Mouse (Mus musculus) testis, adult 2 months (tissue): ENCODE measurements around the gene Ablim1. TPM values are rescaled to one million over a fixed set of nuclear protein-coding genes. Genes with fewer than 3 reads are reported as not detected.

Experiments
- H3K27ac ChIP-seq: fragments of 200-500 bp; 2 replicates; pipeline ENCODE4 v1.5.1; 2012; ENCODE audit warnings: low read depth, low read length; ENCODE audit not compliant: control insufficient read depth, insufficient read depth
- H3K27me3 ChIP-seq: fragments of 200-500 bp; 2 replicates; pipeline ENCODE4 v1.6.1; 2012; ENCODE audit warnings: mild to moderate bottlenecking, low read length, moderate library complexity; ENCODE audit not compliant: control insufficient read depth, insufficient read depth
- H3K36me3 ChIP-seq: fragments of 200-500 bp; 2 replicates; pipeline ENCODE4 v1.6.1; 2012; ENCODE audit warnings: mild to moderate bottlenecking, low read length; ENCODE audit not compliant: control insufficient read depth, insufficient read depth
- H3K4me1 ChIP-seq: fragments of 200-500 bp; 2 replicates; pipeline ENCODE4 v1.6.1; 2012; ENCODE audit warnings: low read length; ENCODE audit not compliant: control insufficient read depth, insufficient read depth
- H3K4me3 ChIP-seq: fragments of 200-500 bp; 2 replicates; pipeline ENCODE4 v1.5.1; 2012; ENCODE audit warnings: low read depth, mild to moderate bottlenecking, low read length, moderate library complexity, mixed read lengths; ENCODE audit not compliant: control insufficient read depth
- CTCF ChIP-seq: fragments of 200-500 bp; IDR thresholded peaks from 2 replicates; pipeline ENCODE4 v1.5.1; 2012; ENCODE audit warnings: low read depth, mild to moderate bottlenecking, inconsistent platforms, low read length, moderate library complexity; ENCODE audit not compliant: control insufficient read depth, insufficient read depth, insufficient replicate concordance
- POLR2A ChIP-seq: fragments of 200-500 bp; IDR thresholded peaks from 2 replicates; pipeline ENCODE4 v1.6.1; 2012; ENCODE audit warnings: low read depth, mild to moderate bottlenecking, inconsistent platforms, low read length, moderate library complexity; ENCODE audit not compliant: control insufficient read depth
- polyA plus RNA-seq: library from polyadenylated mRNA; depleted of rRNA; stranded (reverse); fragments of >200 nt; gene quantifications from 2 replicates; pipeline ENCODE4 v1.2.3, GENCODE M21; 2012

The Ablim1 gene
- polyA plus RNA-seq, 1 experiment: 3.0 TPM

DNA sequence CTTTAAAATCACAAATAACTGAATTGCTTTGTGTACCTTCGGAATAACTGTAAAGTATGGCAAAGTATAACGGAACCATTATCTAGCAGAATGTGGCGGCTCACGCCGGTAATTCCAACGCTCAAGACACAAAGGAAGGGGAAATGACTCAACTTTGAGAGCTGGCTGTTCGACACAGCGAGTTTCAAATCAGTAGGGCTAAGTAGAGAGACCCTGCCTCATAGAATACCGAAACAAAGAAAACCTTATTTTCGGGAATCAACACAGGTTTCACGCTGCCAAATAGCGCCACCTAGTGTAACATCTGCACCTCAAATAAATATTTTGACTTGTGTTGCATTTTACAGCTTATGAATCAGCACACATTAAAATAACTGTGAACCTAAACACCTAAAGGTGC lies 14.1 kb upstream of the Ablim1 start:
- Histone ChIP-seq H3K27ac (no peak overlapping the region), H3K4me1 (peaks cover 4% of the 10 kb centered on the region), H3K27me3 (no peaks in the 10 kb centered on the region), H3K4me3 (no peak overlapping the region), H3K36me3 (no peaks in the 10 kb centered on the region)
- TF ChIP-seq CTCF (no peak), POLR2A (no peak)

DNA sequence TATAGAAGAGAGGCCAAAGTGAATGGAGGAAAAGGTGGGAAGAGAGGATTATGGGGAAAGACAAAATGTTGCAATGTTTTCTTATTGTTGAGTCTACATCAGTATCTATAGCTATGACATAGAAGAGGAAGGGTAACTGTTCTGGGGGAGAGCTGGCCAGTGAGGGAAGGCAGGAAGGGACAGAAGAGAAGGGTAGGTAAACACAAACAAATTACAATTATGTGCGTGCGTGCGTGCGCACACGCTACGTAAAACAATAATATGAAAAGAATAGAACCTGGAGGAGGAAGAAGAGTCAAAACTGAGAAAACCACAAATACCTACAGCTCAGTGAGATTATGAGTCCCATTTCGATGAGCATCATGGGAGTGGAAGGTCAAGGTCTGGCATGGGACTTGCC lies 13.6 kb upstream of the Ablim1 start:
- Histone ChIP-seq H3K27ac (no peak overlapping the region), H3K27me3 (no peaks in the 10 kb centered on the region), H3K4me1 (peaks cover 4% of the 10 kb centered on the region), H3K36me3 (no peaks in the 10 kb centered on the region), H3K4me3 (no peak overlapping the region)
- TF ChIP-seq POLR2A (no peak), CTCF (no peak)

DNA sequence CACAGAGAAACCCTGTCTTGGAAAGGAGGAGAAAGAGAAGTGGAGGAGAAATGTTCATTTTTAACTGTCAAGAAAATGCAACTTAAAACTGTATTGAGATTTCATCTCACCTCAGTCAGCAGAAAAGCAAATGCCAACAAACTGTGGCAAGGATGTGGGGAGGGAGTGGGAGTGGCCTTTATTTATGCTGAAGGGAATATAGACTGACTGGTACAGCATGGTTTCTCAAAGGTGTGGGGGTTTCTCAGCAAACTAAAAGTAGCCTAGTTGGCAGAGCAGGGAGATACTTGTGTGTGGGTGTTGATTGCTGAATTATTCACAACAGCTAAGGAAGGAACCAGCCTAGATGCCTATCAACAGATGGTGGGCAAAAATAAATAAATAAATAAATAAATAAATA lies 13.0 kb upstream of the Ablim1 start:
- H3K4me1 ChIP-seq: peaks cover 4% of the 10 kb centered on the region
- no peaks in the 10 kb centered on the region for H3K27me3 ChIP-seq
- no peak overlapping the region for H3K4me3 ChIP-seq
- no peak overlapping the region for H3K27ac ChIP-seq
- no peaks in the 10 kb centered on the region for H3K36me3 ChIP-seq
- TF ChIP-seq POLR2A: no peak
- no peak for TF ChIP-seq CTCF

DNA sequence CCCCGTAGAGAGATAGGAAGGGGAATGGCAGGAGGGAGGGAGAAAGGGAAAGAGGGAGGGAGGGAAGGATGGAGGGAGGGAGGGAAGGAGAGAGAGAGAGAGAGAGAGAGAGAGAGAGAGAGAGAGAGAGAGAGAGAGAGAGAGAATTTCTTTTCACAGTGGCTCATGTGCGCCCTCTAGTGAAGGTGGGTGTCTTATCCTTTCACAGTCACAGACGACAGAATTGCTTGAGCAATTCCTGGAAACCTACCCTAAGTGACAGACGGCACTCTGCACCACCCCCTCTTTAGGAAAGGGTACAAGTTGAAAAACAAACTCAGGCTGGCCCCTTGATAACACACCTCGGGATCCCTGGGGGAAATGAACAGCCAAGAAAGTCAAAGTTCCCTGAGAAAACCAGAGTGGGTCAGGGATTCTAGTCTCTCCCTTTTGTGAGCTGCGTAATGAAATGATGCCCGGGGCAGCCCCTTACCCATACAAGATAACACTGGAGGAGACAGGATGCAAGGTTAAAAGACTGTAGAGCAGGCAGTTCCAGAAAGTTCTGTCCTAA lies 11.1 kb upstream of the Ablim1 start:
- Histone ChIP-seq H3K4me3 (no peak overlapping the region), H3K27me3 (no peaks in the 10 kb centered on the region), H3K4me1 (peaks cover 4% of the 10 kb centered on the region), H3K36me3 (no peaks in the 10 kb centered on the region), H3K27ac (no peak overlapping the region)
- 0 out of 2 replicates have a peak, but pooled peaks have one; percentile 6 for TF ChIP-seq CTCF
- TF ChIP-seq POLR2A: no peak

DNA sequence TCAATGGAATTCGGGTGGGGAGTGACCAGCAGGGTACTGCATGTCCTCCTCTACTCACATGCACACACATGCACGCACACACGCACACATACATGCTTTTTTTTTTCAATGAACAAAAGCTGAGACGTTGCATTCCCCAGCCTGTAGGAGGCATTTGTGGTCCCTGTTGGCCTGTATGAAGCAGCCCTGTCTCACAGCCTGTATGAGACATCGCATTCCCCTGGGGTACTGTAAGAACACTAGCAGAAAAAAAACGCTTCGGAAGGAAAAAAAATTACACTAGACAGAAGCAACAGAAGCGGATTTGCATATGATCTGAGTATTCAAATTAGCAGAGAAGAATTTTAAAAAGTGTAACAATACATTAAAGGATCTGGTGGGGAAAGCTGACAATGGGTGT lies 8.4 kb upstream of the Ablim1 start:
- no peaks in the 10 kb centered on the region for H3K36me3 ChIP-seq
- no peak overlapping the region for H3K27ac ChIP-seq
- no peak for TF ChIP-seq POLR2A
- no peak for TF ChIP-seq CTCF
- peaks cover 2% of the 10 kb centered on the region for H3K4me1 ChIP-seq
- no peaks in the 10 kb centered on the region for H3K27me3 ChIP-seq
- no peak overlapping the region for H3K4me3 ChIP-seq

DNA sequence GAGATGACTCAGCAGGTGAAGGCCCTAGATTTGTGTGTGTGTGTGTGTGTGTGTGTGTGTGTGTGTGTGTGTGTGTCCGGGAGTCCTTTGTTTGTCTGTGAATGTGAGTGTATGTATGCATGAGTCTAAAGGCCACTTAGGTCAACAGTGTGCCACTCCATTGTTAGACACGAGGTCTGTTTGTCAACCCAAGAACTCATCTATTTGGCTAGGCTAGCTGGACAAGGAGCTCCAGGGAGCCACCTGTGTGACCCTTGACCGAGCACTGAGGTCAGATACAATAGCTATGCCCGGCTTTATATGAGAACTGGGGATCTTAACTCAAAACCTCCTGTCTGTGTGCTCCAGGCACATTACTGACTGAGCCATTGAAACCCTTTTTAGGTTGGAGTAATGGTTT lies 7.8 kb upstream of the Ablim1 start:
- Histone ChIP-seq H3K4me1 (peaks cover 2% of the 10 kb centered on the region), H3K27me3 (no peaks in the 10 kb centered on the region), H3K4me3 (no peak overlapping the region), H3K27ac (no peak overlapping the region), H3K36me3 (no peaks in the 10 kb centered on the region)
- TF ChIP-seq POLR2A: no peak
- no peak for TF ChIP-seq CTCF

DNA sequence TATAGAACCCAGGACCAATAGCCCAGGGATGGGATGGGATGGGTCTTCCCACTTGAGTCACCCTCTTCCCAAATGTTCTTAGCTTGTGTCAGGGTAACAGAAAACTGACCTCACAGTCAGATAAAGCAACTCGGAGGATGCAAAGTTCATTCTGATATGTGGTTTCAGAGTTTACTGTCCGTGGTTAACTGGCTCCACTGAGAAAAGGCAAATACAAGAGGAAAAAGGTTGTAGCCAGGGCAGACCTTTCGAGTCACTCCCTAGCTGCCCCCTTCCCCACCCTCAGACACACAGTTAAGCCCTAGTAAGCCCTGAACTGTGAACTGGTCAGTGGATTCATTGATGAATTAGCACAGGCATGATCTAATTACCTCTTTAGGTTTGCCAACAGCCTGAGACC lies 7.1 kb upstream of the Ablim1 start:
- no peak for TF ChIP-seq CTCF
- no peak for TF ChIP-seq POLR2A
- H3K4me1 ChIP-seq: peaks cover 2% of the 10 kb centered on the region
- H3K27ac ChIP-seq: no peak overlapping the region
- H3K27me3 ChIP-seq: no peaks in the 10 kb centered on the region
- no peak overlapping the region for H3K4me3 ChIP-seq
- no peaks in the 10 kb centered on the region for H3K36me3 ChIP-seq
